Mouse (Mus musculus) gastrocnemius, adult 8-10 months (tissue): ENCODE measurements around the gene Efl1. TPM values are rescaled to one million over a fixed set of nuclear protein-coding genes. Genes with fewer than 3 reads are reported as not detected.

Source experiments
- DNase-seq, 2 experiments: peaks; one replicate each; pipeline ENCODE4 v3.0.0; 2022; ENCODE audit warnings: low spot score in 2 of 2
- total RNA-seq, 4 experiments: library from RNA; stranded (reverse); gene quantifications; 2 replicates each; pipeline ENCODE4 v1.2.4; 2022

Gene Efl1
- total RNA-seq, 4 experiments from 2014 or later = 7.4 to 10.8 (median 8.5) TPM

- no peak for DNase-seq
These were observed 162.9 kb downstream of the Efl1 start for GRCm38 (mm10) chr7:82811140-82811851.

GRCm38 (mm10) chr7:82812186-82813155 is 164.1 kb downstream of the Efl1 start:
- no peak for DNase-seq

GRCm38 (mm10) chr7:82819541-82819940 is 171.1 kb downstream of the Efl1 start:
- no peak for DNase-seq

GRCm38 (mm10) chr7:82820661-82821060 is 172.2 kb downstream of the Efl1 start:
- no peak for DNase-seq

- DNase-seq = no peak
These were observed 173.1 kb downstream of the Efl1 start for GRCm38 (mm10) chr7:82821501-82821900.

GRCm38 (mm10) chr7:82822528-82822927 is 174.1 kb downstream of the Efl1 start:
- DNase-seq = no peak

Other genes with a start within 250 kb of the Efl1 start
- gene Saxo2, start 86 bp upstream of the Efl1 start, total RNA-seq = 1 to 10 TPM; 3.4 to 4.6 (median 4.2) TPM
- gene Mex3b, start 218.7 kb downstream of the Efl1 start, total RNA-seq = under 1 TPM; 0.11 to 0.25 (median 0.19) TPM